Mouse (Mus musculus): ENCODE data around the gene Ucp3. TPM values are rescaled to one million over a fixed set of nuclear protein-coding genes. Genes with fewer than 3 reads are reported as not detected.

Gene Ucp3
- 1 to 10 TPM; 2.0 to 3.6 TPM for total RNA-seq (2021)
- long read RNA-seq, experiment 1, partial matches to known transcripts: 0 of 1 reads
- long read RNA-seq, experiment 1, other reads (novel, unspliced or antisense): 1 of 1 reads
- long read RNA-seq, experiment 2, partial matches to known transcripts: 0 of 2 reads
- long read RNA-seq, experiment 2, other reads (novel, unspliced or antisense): 1 of 2 reads

DNA sequence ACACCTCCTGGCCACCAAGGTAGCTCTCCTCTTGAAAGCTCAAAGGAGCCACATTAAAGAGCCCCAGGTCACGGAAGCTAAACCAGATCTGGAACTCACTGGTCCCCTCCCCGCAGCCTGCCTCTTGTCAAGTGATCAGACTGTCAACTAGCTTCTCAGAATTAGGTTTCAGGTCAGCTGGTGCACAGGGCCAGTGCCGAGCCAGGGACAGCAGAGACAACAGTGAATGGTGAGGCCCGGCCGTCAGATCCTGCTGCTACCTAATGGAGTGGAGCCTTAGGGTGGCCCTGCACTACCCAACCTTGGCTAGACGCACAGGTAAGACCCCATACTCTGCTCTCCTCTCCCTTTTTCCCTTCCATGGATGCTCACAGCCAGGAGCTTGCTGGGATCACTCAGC is at the start of gene Ucp3:
Gene Ucp3 (plus strand): TSS at position 214 of the 400 bp plus-strand sequence.
- DNase-seq (ENCODE audit: low spot score in 2 of 2): no peak

DNA sequence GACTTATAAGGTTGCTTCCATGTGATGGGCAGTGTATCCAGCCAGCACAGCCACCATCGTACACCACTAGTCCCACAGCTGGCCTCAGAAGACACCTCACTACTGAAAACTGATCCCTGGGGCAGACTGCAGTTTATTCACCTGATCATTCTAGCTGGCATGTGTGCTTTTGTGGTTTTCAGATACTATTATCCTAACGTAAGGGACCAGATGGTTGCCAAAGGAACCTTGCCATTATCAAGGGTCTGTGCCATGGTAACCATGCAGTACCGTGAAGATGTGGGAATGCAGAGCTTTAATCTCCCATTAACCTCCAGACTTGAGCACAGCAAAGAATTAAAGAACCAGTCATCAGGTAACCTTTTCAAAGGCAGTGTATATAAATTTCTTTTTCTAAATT is 47.0 kb upstream of the Ucp3 start:
- no peak for DNase-seq (ENCODE audit: low spot score in 2 of 2)

DNA sequence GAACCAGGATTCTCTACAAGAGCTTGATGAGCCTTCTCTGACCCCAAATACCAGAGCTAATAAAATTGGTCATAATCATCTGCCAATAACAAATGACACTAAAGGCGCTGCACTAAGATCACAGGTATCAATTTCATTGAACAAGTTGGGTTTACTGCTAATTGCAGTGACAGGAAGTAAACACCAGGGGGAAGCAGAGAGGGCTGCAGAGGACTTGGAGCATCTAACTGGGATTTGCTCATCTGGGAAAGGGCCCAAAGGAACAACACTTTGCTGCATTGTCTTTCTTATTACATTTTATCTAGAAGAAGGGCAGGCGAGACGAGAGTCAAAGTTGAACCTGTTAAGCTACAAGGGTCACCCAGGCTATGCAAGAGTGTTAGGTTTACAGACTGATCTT is 43.7 kb upstream of the Ucp3 start:
- peak; percentile 45 to 59 for DNase-seq (ENCODE audit: low spot score in 2 of 2)

DNA sequence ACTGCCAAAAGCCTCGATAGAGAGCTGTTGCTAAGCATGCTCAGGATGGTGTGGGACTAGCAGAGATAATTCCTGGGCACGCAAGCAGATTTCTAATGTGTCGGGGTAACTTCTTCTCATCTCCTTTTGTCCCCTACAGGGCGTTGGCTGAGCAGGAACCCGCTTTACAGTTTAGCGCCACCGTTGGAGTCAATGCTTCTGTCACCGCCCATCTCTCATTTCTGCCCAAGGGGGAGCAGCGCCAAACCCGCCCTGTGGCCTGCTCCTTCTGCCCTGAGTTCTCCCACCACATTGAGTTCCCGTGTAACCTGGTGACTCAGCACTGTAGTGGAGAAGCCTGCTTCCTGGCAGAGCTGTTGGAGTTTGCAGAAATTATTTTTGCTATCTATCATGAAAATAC is 42.9 kb upstream of the Ucp3 start:
- no peak for DNase-seq (ENCODE audit: low spot score in 2 of 2)

DNA sequence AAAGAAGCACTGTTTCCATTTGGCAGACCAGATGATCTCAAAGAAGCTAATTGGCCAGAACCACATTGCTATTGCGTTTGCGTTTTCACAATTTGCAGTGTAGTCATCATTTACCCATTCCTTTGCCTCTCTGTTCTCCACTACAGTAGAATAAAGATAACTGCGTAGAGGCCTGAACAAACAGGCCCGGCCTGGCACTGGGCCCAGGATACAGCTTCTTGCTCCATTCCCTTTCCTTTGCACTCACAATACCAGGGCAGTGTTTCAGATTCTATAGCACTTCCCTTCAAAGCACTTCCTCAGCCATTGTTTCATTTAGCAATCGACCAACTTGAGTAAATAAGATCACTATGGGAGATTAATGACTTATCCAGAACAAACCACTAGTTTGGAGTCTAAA is 41.7 kb upstream of the Ucp3 start:
- no peak for DNase-seq (ENCODE audit: low spot score in 2 of 2)

DNA sequence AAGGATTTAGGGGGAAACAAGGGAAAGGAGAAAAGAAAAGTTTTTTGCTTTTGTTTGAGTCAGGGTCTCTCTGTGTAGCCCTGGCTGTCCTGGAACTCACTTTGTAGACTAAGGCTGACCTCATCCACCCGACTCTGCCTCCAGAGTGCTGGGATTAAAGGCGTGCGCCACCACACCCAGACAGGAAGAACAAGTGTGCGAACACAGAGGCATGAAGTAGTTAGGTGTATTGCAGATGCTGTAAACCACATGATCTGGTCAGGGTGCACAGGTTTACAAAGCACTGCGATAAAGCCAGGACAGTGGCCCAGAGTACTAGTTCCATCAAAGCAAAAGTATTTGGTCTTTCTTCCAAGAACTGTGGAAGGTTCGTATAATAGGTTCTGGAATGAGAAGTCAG is 39.5 kb upstream of the Ucp3 start:
- DNase-seq (ENCODE audit: low spot score in 2 of 2): no peak

DNA sequence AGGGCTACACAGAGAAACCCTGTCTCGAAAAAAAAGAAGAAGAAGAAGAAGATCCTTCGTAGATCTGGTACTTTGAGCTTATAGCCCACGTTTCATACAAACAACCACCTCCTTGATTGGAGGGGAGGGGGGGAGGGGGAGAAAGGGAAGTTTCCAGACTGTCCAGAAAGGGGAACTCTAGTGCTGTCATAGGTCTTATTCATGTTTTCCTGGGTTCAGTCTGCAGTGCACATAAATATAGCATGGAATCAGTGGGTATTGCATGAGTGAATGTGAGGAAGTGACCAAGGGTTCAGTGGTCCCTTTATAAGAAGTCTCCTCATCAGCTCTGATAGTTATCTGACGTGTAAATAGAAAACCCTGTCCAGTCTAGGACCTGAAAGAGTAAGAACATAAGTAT is 29.1 kb upstream of the Ucp3 start:
- no peak for DNase-seq (ENCODE audit: low spot score in 2 of 2)

DNA sequence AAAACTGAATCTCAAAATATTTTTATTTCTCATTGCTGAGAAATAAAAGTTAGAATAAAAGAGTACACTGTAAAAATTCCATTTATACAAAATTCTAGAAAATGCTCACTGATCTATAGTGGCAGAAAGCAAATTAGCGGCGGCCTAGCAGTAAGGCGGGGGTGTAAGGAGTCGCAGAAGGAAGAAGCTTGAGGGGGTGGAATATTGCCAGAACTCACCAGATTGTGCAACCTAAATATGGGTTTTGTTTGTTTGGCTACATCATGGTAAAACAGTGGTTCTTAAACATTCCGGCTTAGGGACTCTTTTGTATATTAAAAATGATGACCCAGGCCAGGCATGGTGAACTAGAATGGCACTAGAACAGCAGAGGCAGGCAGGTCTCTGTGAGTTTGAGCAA is 26.5 kb upstream of the Ucp3 start:
- DNase-seq (ENCODE audit: low spot score in 2 of 2): no peak

DNA sequence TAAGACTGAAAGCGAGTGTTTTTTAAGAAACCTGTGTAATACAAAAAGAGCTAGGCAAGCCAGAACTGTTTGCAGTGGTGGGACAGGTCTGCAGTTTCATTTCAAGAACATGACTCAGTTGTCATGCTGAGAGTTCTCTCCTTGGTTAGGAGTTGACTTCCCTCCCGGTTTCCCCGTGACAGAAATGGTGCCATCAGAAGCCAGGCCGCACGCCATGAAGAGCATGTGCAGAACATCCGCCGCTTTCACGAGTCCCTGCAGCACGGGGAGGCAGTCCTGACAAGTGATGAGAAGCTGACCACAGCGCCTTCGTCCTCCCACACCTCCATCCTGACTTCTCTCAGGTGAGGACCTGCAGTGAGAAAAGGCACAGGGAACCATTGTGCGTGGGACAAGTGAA is 24.3 kb upstream of the Ucp3 start:
- no peak for DNase-seq (ENCODE audit: low spot score in 2 of 2)

DNA sequence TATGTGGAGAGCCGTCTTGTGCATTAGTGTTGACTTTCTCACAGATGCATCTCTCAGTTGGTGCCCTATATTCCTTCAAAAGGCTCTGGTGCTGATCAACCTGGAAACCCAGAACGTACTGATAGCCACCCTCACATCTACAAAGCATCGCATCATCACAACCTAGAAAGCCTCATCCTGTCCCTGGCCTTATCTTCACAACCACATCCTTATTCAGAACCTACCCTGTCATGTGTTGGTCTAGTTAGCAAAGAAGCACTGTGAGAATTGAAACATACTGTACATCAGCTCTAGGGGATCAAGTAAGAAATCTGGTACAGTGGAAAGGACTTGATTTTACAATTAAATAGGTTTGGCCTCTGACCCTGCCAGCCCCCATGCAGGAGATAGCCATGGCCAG is 23.8 kb upstream of the Ucp3 start:
- no peak for DNase-seq (ENCODE audit: low spot score in 2 of 2)

DNA sequence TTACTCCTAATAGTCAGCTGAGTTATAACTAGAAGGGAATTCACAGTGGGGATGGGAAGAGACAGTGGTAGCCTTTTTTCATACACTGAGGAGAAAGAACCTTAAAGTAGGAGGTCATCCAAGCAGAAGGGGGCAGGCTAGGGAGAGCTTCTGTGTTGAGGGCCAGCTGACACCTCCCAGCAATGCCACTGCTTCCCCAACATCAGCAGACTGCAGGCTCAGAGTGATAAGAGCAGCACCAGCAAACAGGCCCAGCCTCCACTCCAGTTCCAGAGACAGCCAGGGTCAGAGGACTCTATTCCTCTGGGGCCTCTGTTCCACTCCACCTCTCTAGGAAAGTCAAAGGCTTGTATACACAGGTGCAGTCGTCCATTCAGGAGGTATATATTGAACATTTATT is 14.6 kb upstream of the Ucp3 start:
- DNase-seq (ENCODE audit: low spot score in 2 of 2): no peak

DNA sequence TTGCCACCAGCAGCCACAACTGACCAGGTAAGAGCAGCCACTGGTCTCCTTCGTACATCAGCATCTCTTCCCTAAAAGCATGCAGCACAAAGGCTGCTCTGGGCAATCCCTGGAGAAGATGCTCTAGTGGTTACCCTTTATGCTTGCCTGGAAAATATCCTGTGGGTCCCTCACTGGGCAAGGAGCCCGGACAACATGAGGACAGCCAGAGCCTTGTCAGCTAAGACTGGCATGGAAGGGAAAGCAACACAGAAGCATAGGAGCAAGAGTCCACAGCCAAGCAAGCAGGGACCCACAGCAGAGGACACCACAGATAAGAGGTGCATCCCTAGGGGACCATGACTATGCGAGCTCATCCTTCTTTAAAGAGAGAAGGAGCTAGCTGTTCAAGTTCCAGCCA is 12.9 kb upstream of the Ucp3 start:
- no peak for DNase-seq (ENCODE audit: low spot score in 2 of 2)

DNA sequence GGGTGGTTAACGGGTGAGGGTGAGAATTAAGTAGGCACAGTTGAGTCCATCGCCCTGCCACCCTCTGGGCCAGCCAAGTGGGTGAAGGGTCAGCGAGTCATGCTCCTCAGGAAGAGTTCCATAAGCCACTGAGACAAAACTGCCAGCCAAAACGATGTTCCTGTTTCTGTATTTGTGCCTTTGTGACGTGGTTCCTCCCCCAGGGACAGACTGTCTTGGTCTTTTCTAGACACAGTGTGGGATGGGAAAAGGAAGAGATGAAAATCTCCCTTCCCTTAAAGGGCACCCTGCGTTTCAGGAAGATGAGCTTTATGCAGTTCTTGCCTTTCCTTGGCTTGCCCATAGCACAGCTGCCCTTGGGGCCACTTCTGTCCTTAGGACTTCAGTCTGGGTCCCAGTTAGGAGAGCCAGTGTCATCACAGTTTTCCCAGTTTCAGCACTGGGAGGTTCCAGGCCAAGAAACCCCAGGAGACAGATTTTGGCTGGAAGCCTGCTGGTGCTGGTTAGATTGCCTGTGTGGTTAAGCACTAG is 11.1 kb upstream of the Ucp3 start:
- peak; percentile 68 to 75 for DNase-seq (ENCODE audit: low spot score in 2 of 2)

DNA sequence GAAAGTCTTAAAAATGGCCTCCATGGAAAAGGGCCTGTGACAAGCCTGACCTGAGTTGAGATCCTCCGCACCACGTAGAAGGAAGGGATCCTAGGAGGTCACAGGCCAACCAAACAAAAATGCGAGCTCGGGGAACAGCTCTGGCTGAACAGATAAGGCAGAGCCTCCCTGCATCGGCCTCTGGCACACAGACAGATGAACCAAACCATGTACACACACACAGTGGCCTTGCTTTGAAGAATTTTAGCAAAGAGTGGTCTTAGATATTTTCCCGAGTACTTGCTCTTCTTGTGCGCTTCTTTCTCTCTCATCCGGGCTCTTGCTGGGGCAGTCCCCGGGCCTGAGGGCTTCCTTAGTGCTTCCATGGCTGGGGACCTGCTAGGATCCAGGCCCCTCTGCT is 9.6 kb upstream of the Ucp3 start:
- no peak for DNase-seq (ENCODE audit: low spot score in 2 of 2)

DNA sequence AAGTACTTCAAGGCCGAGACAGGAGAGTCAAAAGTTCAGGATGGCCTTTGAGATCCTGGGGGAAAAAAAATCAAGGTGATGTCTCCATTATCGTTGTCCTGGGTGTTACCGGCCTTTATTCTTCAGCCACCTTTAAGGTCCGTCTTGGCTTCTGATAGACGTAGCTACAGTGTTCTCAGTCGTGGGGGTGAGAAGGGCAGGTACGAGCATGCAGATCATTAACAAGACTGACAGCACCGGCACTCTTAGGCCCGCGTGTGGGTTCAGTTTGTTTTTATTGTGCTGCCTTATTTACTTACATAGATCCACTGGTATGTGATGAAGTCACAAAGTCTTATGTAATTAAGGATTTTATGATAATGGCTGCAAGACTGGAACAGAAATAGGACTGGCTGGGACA is 9.0 kb upstream of the Ucp3 start:
- no peak for DNase-seq (ENCODE audit: low spot score in 2 of 2)

DNA sequence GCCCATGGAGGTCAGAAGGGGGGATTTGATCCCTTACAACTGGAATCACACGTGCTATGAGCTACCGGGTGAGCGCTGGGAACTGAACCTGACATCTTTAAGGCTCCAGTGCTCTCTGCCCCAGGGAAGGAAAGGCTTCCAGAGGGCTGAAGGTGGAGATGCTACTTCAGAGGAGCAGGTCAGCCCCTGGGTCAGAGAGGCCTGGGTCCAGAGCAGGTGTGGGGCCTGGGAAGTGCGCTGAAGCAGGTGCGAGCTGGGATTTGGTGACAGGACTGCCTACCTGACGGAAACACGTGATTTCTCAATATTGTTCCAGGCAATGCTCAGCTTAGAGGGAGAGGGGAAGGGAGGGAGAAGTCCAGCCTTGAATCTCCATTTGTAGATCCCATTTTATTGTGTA is 8.5 kb upstream of the Ucp3 start:
- DNase-seq (ENCODE audit: low spot score in 2 of 2): no peak

DNA sequence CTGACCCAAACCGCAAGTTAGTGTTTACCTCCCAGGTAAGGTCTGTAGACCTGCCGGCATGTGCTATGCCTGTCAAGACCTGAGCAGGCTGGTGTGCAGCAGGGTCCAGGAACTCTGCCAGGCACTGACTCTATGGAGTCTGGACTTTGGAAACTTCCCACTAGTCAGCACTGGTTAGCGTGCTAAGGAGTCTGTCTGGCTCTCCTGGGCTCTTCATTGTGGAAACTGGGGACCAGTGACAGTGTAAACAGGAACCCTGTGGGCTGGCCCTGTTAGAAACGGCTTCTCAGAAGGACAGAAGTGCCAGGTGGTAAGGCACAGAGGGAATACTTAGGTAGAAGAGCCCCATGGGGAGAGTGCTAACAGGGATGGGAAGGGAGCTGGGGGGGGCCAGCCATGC is 7.5 kb upstream of the Ucp3 start:
- no peak for DNase-seq (ENCODE audit: low spot score in 2 of 2)

DNA sequence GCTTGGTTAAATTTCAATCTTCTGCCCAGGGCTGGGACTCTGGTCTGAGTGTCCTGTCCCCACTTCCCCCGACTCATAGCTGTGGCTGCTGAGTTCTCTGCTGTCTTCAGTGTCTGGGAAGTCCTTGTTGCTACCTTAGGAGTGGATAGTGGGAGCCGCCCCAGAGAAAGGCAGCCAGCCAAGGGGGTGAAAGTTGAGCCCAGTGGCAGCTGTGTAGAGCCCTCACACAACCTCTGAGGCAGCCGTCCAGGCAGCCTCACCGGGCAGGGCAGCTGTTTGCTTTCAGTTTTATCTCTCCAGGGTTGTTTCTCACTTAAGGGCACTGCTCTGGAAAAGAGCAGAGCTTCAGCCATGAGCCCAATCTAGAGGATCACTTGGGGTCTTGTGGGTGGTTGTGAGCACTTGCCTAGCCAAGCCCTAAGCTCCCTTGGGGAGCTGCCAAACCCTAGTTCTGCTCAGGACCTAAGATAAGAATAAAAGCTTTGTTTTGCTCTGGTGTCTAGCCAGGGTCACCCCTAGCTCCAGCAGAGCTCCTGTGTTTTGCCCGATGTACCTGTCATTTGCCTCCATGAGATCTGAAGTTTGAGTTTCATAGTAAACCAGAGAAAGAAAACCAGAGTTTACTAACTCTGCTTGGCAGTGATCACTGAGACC is 7.0 kb upstream of the Ucp3 start:
- DNase-seq (ENCODE audit: low spot score in 2 of 2): no peak

DNA sequence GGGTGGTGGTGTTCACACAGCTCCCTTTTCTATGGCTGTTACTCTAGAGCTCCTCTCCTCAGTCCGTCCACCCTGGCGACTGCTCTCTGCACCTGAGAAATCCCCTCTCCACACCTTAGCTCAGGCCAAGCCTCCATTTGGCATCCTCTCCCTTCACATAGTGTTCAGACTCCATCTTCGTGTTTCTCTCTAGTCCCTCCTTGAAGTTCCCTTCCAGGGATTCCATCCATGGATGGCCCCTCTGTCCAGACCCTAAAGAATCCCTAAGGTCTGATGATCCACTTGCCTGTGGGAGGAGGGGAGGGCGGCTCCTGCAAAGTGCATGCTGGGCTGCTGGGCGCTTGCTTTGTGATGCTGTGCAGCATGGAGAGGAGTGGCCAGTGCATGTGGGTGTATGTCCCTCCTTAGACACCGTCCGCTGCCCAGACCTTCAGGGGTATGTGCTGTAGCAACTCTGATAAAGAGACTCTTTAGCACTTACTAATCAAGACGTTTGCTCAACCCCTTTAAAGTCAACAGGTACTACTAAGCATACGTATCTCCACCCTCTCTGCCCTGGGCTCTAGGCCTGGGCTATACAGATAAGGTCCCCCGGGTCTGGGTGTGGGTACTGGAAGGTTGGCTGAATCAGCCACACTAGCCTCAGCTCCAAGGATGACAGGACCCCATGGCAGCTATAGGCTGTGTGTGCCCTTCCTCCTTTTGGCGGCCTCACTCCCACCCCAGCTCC is 5.8 kb upstream of the Ucp3 start:
- DNase-seq (ENCODE audit: low spot score in 2 of 2): no peak

DNA sequence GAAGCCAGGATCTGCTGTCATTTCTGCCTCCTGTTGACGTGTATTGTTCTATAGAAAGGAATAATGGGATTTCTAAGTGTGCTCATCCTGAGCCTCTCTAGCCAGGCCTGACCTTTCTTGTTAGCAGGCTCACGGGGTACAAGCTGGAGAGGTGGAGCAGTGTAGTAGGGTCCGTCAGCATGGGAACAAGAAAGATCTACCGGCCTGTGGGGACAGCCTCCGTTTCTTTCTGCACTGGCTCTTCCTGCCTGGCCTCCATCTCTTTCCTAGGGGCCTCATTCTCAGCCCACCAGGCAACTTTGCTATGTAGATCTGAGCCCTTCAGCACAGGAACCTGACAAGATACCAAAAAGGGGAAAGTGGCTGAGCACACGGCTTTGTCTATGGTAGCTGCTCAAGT is 4.0 kb upstream of the Ucp3 start:
- no peak for DNase-seq (ENCODE audit: low spot score in 2 of 2)

DNA sequence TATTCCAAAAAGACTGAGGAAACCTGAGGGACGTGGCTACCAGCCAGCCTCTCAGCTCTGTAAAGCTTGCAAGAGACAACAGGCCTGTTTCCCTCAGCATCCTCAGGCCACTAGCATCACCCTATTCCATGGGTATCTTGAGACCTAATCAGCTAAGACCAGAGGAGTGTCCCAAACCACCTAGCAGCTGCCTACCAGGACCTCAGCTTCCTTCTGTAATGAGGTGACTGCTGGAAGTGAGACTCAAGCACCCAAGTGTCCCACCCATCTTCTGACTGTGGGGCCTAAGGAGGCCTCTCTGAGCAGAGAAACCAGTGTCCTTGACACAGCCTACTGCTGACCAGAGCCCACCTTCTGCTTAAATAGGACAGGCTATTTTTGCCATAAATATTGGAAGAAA is 3.3 kb upstream of the Ucp3 start:
- no peak for DNase-seq (ENCODE audit: low spot score in 2 of 2)

DNA sequence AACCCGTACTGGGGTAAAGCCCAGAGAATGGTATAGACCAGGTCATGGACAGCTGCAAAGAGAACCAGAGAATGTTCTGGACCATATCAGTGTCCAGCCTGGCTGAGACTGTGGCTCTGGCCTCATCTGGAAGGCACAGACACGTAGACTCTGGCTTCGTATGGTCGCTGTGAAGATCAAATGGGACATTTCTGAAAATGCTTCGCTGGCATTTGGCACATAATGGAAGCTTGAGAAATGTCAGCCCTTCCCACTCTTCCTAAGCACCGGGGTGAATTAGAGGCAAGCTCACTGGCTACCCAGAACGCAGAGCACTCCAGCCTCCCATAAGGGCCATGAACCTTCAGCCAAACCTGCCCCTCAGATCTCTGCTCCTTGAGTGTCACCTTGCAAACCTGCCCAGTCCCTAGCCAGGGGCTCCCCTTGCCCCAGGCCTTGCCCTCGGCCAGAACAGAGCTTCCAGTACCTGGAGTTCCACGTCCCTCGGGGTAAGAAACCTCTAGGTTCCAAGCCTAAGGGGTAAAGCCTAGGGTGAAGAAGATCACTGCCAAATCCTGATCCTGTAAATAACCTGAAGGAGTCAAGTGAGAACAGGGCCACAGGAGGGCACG is 1.9 kb upstream of the Ucp3 start:
- no peak for DNase-seq (ENCODE audit: low spot score in 2 of 2)

Measured in left cerebral cortex, adult 18-20 months (tissue).